Mouse (Mus musculus) liver, adult 2 months (tissue): ENCODE data around the gene St3gal6. TPM values are rescaled to one million over a fixed set of nuclear protein-coding genes. Genes with fewer than 3 reads are reported as not detected.

Source experiments
- DNase-seq: peaks from one replicate; pipeline ENCODE4 v3.0.0-alpha.2; 2011; ENCODE audit warnings: low read depth, low spot score; ENCODE audit errors: extremely low read depth
- H3K27ac ChIP-seq: fragments of 200-500 bp; replicated peaks from 2 replicates; pipeline ENCODE4 v1.5.1; 2012; ENCODE audit warnings: low read depth, mild to moderate bottlenecking, control low read depth, inconsistent platforms, low read length; ENCODE audit not compliant: insufficient read depth
- H3K27me3 ChIP-seq: fragments of 200-500 bp; 2 replicates; pipeline ENCODE4 v1.6.1; 2012; ENCODE audit warnings: mild to moderate bottlenecking, moderate library complexity, low read length, inconsistent platforms; ENCODE audit not compliant: control insufficient read depth, insufficient read depth
- H3K36me3 ChIP-seq: fragments of 200-500 bp; 2 replicates; pipeline ENCODE4 v1.6.1; 2012; ENCODE audit warnings: low read length, inconsistent platforms; ENCODE audit not compliant: control insufficient read depth, insufficient read depth
- H3K4me1 ChIP-seq: fragments of 200-500 bp; 2 replicates; pipeline ENCODE4 v1.6.1; 2011; ENCODE audit warnings: low read length; ENCODE audit not compliant: control insufficient read depth, insufficient read depth
- H3K4me3 ChIP-seq: fragments of 200-500 bp; 2 replicates; pipeline ENCODE4 v1.5.1; 2011; ENCODE audit warnings: low read depth, mild to moderate bottlenecking, control low read depth, low read length, moderate library complexity; ENCODE audit not compliant: insufficient read depth
- H3K79me2 ChIP-seq: fragments of 200-500 bp; 2 replicates; pipeline ENCODE4 v1.6.1; 2012; ENCODE audit warnings: inconsistent platforms, mild to moderate bottlenecking, low read length, moderate library complexity; ENCODE audit not compliant: control insufficient read depth, insufficient read depth
- H3K9ac ChIP-seq: fragments of 200-500 bp; 2 replicates; pipeline ENCODE4 v1.6.1; 2012; ENCODE audit warnings: low read depth, mild to moderate bottlenecking, control low read depth, inconsistent platforms, low read length
- CTCF ChIP-seq: fragments of 200-500 bp; IDR thresholded peaks from 2 replicates; pipeline ENCODE4 v1.5.1; 2011; ENCODE audit warnings: low read depth, low read length, control low read depth
- POLR2A ChIP-seq: fragments of 200-500 bp; IDR thresholded peaks from 2 replicates; pipeline ENCODE4 v1.6.1; 2011; ENCODE audit warnings: low read length, control low read depth; ENCODE audit not compliant: insufficient read depth; ENCODE audit errors: extremely low read depth
- WGBS: fragments of 180-500 bp; shearing (Covaris S2); methylation state at CpG from one replicate; pipeline ENCODE4 v1.1.7; 2018; 5-methylcytosine and 5-hydroxymethylcytosine counted together
- polyA plus RNA-seq: library from polyadenylated mRNA; depleted of rRNA; stranded (reverse); fragments of >200 nt; gene quantifications from 2 replicates; pipeline ENCODE4 v1.2.3, GENCODE M21; 2012
- total RNA-seq: library from RNA; depleted of rRNA; stranded (reverse); fragments of >200 nt; gene quantifications from 2 replicates; pipeline ENCODE4 v1.2.3, GENCODE M21; 2014

Gene St3gal6
- total and polyA plus RNA-seq, 2 experiments = 4.8 to 5.1 TPM

DNA sequence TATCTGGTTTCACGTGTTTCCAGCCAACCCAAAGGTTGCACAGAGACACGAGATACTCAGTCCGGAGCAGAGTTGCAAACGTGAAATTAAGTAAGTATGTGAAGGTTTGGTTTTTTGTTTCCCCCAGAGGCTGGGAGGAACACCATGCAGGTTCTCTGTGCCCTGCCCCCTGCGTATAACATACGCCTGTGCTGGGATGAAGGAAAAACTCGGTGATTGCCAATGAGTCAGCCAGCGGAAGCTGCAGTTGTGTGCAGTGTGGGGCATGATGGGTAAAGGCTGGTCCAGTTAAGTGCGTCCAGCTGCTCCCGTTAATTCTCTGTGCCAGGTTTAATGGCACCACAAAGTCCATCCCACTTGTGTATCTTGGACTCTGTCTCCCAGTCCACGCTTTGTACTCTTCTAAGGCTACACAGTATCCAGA is 4.4 kb downstream of the St3gal6 start:
- H3K27me3 ChIP-seq = peaks cover 5% of the 10 kb centered on the region; the same call in 1 of the 2 replicates
- no peaks in the 10 kb centered on the region for H3K79me2 ChIP-seq
- no peaks in the 10 kb centered on the region; the same call in 1 of the 2 replicates for H3K4me1 ChIP-seq
- H3K36me3 ChIP-seq = no peaks in the 10 kb centered on the region
- WGBS = 73% methylated on average over 11 of the region's 11 CpGs
- H3K9ac ChIP-seq = no peak overlapping the region
- peak; percentile 80 for DNase-seq
- no peak for TF ChIP-seq POLR2A
- TF ChIP-seq CTCF = no peak
- no peak overlapping the region for H3K4me3 ChIP-seq
- no peak overlapping the region for H3K27ac ChIP-seq

DNA sequence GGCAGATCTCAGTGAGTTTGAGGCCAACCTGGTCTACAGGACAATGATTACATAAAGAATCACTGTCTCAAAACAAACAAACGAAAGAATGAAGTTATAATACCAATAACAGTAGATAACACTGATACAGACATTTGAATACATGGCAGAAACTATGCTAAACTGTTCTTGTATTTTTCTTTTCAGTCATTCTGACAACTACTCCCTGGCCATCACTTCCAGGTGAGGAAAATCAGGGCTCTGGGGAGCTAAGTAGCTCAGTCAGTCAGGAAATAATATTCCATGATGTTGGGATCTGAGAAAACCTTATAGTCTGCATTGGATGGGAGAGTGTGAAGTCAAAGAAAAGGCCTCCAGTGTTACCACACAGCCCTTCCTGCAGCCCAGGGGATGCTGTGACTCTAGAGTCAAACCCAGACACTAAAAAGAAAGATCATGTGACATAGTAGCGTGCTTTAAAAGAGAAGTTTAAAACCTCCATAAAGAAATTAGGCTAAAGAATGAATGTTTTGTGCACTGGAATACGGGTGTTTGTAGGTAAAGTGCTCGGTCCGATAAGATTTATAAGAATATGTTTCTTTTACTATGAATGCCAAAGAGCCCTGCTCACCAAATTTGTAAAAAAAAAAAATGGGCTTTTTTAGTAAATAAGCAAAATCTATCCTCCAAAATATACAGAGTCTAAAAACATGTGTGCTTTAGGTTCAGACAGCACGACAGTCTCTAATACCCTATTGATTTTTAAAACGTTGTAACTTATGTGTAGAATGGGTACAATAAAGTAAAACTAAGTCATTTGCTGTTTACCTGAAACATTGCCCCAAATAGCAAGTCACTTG is 6.9 kb downstream of the St3gal6 start:
- no peak overlapping the region for H3K27ac ChIP-seq
- H3K79me2 ChIP-seq = no peaks in the 10 kb centered on the region; the same call in 1 of the 2 replicates
- no peak overlapping the region for H3K9ac ChIP-seq
- 83% methylated on average over 7 of the region's 7 CpGs for WGBS
- no peak for DNase-seq
- no peak overlapping the region for H3K4me3 ChIP-seq
- no peaks in the 10 kb centered on the region for H3K36me3 ChIP-seq
- no peaks in the 10 kb centered on the region for H3K27me3 ChIP-seq
- TF ChIP-seq CTCF = no peak
- no peak for TF ChIP-seq POLR2A
- no peaks in the 10 kb centered on the region; the same call in 1 of the 2 replicates for H3K4me1 ChIP-seq

DNA sequence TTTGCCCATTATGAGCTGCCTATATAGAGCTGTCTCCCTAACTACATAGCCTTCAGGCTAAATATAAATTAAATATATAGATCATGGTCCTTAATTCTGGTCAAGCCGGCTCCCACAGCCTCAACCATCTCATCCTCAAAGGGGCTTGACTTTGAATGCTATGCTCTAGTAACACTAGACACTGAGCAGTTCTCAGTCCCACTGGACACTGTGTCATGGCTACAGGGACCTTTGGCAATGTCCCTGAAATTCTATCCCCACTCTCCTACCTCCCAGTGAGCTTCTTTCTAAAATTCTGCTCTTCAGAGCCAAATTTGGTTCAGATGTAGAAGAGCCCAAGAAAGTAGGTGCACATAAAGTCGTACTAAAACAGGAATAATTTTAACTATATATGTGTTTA is 7.9 kb downstream of the St3gal6 start:
- DNase-seq = no peak
- Histone ChIP-seq H3K4me3 (no peak overlapping the region), H3K4me1 (no peaks in the 10 kb centered on the region; the same call in 1 of the 2 replicates), H3K9ac (no peak overlapping the region), H3K79me2 (no peaks in the 10 kb centered on the region; the same call in 1 of the 2 replicates), H3K27ac (no peak overlapping the region), H3K27me3 (no peaks in the 10 kb centered on the region), H3K36me3 (no peaks in the 10 kb centered on the region)
- WGBS = 99% methylated on average over 2 of the region's 2 CpGs
- TF ChIP-seq CTCF = no peak

DNA sequence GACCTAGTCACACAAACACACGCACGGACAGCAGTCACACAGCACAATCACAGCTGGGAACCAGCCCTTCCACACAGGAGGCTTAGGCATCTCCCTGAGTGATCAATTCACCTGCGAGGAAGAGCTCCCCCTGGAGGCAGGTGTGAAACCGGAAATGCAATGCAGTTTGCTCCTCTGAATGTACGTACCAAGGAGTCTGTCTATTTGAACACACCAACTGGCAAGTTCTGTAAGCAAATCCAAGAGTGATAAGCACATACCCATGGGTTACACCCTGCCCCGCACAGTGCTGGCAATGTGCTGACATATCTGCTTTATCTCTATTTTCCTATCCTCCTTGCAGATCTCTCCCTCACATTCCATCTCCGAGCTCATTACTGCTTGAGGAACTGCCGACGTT is 9.5 kb downstream of the St3gal6 start:
- TF ChIP-seq CTCF (peak; percentile 80), POLR2A (no peak)
- H3K27me3 ChIP-seq = no peaks in the 10 kb centered on the region
- no peak overlapping the region for H3K9ac ChIP-seq
- no peaks in the 10 kb centered on the region for H3K36me3 ChIP-seq
- no peak for DNase-seq
- no peak overlapping the region for H3K4me3 ChIP-seq
- no peaks in the 10 kb centered on the region; the same call in 1 of the 2 replicates for H3K4me1 ChIP-seq
- 83% methylated on average over 9 of the region's 9 CpGs for WGBS
- no peaks in the 10 kb centered on the region; the same call in 1 of the 2 replicates for H3K79me2 ChIP-seq
- no peak overlapping the region for H3K27ac ChIP-seq

DNA sequence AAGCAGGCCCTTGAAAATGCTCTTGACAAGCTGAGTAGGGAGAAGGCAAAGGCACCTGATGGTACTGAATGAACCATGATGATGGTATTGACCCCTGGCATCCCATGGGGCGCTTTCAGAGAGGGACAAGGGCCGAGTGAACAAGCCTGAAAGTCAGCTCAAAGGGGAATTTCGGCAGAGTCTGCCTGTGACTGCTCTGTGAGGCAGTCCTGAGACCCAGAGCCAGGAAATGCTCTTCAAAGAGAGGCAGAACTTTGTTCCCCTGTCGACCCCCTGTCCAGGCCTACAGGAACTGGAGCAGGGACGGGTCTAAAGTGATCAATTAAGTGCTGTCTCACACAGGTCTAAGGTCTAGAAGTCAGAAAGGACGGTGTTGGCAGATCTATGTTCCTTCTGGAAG is 10.3 kb downstream of the St3gal6 start:
- DNase-seq = peak; percentile 29
- Histone ChIP-seq H3K79me2 (no peaks in the 10 kb centered on the region; the same call in 1 of the 2 replicates), H3K36me3 (no peaks in the 10 kb centered on the region), H3K27ac (peak overlapping the region; percentile 57), H3K4me1 (no peaks in the 10 kb centered on the region; the same call in 1 of the 2 replicates), H3K27me3 (no peaks in the 10 kb centered on the region), H3K9ac (no peak overlapping the region), H3K4me3 (no peak overlapping the region)
- TF ChIP-seq POLR2A = no peak
- TF ChIP-seq CTCF = no peak
- 49% methylated on average over 6 of the region's 6 CpGs for whole genome bisulfite sequencing

DNA sequence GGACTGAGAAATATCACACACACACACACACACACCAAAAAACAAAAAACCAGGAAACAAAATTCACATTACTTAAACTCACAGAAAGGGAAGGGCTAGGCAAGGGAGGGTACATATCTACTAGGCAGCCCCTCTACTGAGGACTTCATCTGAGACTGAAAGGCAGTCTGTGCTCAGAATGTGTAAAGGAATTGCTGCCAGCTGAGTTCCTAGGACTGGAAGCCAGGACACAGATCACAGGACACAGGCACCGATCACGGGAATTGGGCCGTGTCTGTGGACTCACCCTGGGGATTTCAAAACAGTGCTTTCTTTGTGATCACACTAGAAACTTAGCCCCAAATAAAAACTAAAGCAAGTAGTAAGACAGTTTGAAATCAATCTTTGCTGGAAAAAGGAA is 11.2 kb downstream of the St3gal6 start:
- Histone ChIP-seq H3K9ac (no peak overlapping the region), H3K27me3 (no peaks in the 10 kb centered on the region), H3K79me2 (no peaks in the 10 kb centered on the region; the same call in 1 of the 2 replicates), H3K4me3 (no peak overlapping the region), H3K4me1 (no peaks in the 10 kb centered on the region; the same call in 1 of the 2 replicates), H3K27ac (no peak overlapping the region; the same call in 1 of the 2 replicates), H3K36me3 (no peaks in the 10 kb centered on the region)
- DNase-seq = peak; percentile 60
- 66% methylated on average over 3 of the region's 3 CpGs for WGBS
- TF ChIP-seq CTCF (no peak), POLR2A (no peak)
